Mouse (Mus musculus): ENCODE measurements around the gene Arhgap15.

Gene Arhgap15

DNA sequence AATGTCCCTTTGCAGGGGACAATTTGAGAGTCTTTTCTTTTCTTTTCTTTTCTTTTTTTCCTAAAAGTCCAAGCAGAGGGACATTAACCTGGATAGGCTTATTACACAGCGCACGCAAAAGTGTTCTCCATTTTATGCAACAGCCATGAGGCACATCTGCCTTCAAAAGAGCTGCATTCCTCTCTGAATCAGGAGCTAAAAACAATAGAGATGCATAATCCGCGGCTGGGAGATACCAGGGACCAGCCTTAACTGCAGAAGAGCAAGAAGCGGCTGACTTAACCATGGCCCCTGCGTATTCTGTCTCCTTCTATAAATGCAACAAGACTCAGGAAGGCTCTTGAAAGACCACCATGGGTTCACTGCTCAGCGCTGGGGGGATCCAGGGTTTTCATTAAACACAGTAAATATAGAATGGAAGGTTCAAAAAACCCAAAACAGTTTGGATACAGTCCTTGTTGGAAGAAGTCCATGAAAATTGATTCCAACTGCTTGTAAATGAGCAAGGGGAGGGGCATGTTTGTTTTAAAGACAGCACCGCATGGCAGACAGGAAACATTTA lies 689.0 kb downstream of the Arhgap15 start:
- DNase-seq (ENCODE audit: low read depth, low spot score), result no peak

DNA sequence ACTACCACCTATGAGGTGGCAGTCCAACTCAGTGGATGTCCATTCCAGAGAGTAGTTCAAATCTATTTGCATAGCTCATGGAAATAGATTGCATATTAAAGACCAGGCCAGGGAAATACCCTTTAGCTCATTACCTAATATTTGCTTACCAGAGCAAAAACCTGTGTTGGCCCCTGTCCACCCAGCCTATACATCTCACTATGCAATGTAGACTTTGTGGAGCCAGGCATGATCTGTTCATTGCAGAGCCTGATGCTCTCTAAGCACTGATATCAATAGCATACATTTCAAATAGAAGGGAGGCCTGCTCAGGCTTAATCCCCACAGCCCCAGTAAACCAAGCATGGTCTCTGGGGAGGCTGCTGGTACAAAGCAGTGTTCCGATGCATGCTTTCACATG lies 689.4 kb downstream of the Arhgap15 start:
- no peak for DNase-seq (ENCODE audit: low read depth, low spot score)

DNA sequence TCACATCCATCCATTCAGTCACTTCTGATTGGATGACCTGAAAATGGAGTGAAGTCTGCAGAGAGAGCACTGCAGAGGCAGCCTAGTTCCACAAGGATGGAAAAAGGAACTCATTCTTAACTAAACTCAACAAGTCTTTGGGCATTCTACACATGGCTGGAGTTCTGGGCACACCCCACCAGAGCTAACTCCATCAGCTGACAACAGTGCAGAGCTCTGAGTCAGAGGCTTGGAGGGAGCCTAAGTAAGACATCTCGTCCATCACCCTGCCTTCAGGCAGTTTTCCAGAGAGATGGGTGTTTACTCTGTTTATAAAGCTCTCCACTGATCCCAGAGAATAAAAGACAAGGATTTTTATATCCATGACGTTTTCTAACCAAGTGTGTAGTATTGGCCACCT lies 696.3 kb downstream of the Arhgap15 start:
- no peak for DNase-seq (ENCODE audit: low read depth, low spot score)

Measured in skeletal muscle tissue, adult 2 months (tissue).